Mouse (Mus musculus) bone marrow, adult 2 months (tissue): ENCODE results near the gene Mkrn2os.

Source experiments
- CTCF ChIP-seq: fragments of 200-500 bp; IDR thresholded peaks from 2 replicates; pipeline ENCODE4 v1.5.1; 2011; ENCODE audit warnings: low read length, control low read depth; ENCODE audit not compliant: control insufficient read depth, insufficient read depth
- POLR2A ChIP-seq: fragments of 200-500 bp; IDR thresholded peaks from 2 replicates; pipeline ENCODE4 v1.6.1; 2011; ENCODE audit warnings: low read depth, mild to moderate bottlenecking, control low read depth, low read length, borderline replicate concordance; ENCODE audit not compliant: control insufficient read depth

- TF ChIP-seq CTCF (no peak), POLR2A (no peak)
Observed at GRCm38 (mm10) chr6:115593252-115593651, 876 bp upstream of the Mkrn2os start.
